Mouse (Mus musculus): Measurements from ENCODE around the gene Serpina16.

GRCm38 (mm10) chr12:103660076-103660475, 15.9 kb downstream of the Serpina16 start:
- TF ChIP-seq CTCF (IDR thresholded peaks at IDR 0.05; ENCODE audit: low read depth) (no peak), EP300 (IDR thresholded peaks at IDR 0.05; ENCODE audit: low read depth) (no peak)
